Mouse (Mus musculus) intestine, embryonic 14.5 days (tissue): Measurements from ENCODE around the gene Armc3. TPM values are rescaled to one million over a fixed set of nuclear protein-coding genes. Genes with fewer than 3 reads are reported as not detected.

Source experiments
- ATAC-seq: fragments of 200-750 bp; cut with Nextera tagmentation; replicated peaks from 2 replicates; pipeline ENCODE4 v1.8.0; 2017; ENCODE audit warnings: low read depth, moderate number of reproducible peaks, moderate TSS enrichment, moderate library complexity; ENCODE audit not compliant: low FRiP score, low TSS enrichment
- DNase-seq: peaks from one replicate; pipeline ENCODE4 v3.0.0-alpha.2; 2018; ENCODE audit warnings: low spot score
- H3K27ac ChIP-seq: fragments of 300-500 bp; sonication (generic); 2 replicates; pipeline ENCODE4 v1.5.1; 2014; ENCODE audit warnings: low read depth, mild to moderate bottlenecking, control low read depth
- H3K27me3 ChIP-seq: fragments of 300-500 bp; sonication (generic); replicated peaks from 2 replicates; pipeline ENCODE4 v1.6.1; 2014; ENCODE audit warnings: low read length, control low read depth; ENCODE audit not compliant: control insufficient read depth, insufficient read depth
- H3K36me3 ChIP-seq: fragments of 300-500 bp; sonication (generic); 2 replicates; pipeline ENCODE4 v1.6.1; 2014; ENCODE audit warnings: low read length, control low read depth; ENCODE audit not compliant: control insufficient read depth, insufficient read depth
- H3K4me1 ChIP-seq: fragments of 300-500 bp; sonication (generic); replicated peaks from 2 replicates; pipeline ENCODE4 v1.6.1; 2014; ENCODE audit warnings: low read length, control low read depth, mixed read lengths; ENCODE audit not compliant: control insufficient read depth, insufficient read depth
- H3K4me2 ChIP-seq: fragments of 300-500 bp; sonication (generic); 2 replicates; pipeline ENCODE4 v1.6.1; 2014; ENCODE audit warnings: low read length
- H3K4me3 ChIP-seq: fragments of 300-500 bp; sonication (generic); 2 replicates; pipeline ENCODE4 v1.5.1; 2014; ENCODE audit warnings: low read depth, low read length, control low read depth, mixed read lengths
- H3K9ac ChIP-seq: fragments of 300-500 bp; sonication (generic); 2 replicates; pipeline ENCODE4 v1.6.1; 2014; ENCODE audit warnings: mild to moderate bottlenecking, low read length
- H3K9me3 ChIP-seq: fragments of 300-500 bp; sonication (generic); 2 replicates; pipeline ENCODE4 v1.6.1; 2016; ENCODE audit warnings: low read length, control low read depth; ENCODE audit not compliant: control insufficient read depth
- WGBS: fragments of 180-500 bp; shearing (Covaris S2); extraction: QIAGEN DNeasy Blood & Tissue Kit; methylation state at CpG from one replicate; pipeline ENCODE4 v1.1.7; 2014; 5-methylcytosine and 5-hydroxymethylcytosine counted together
- polyA plus RNA-seq: library from polyadenylated mRNA; unstranded; fragments of >200 nt; fragmentation: Nextera tagmentation; extraction: Ambion mirVana; gene quantifications from 2 replicates; pipeline ENCODE4 v1.2.1, GENCODE M21; 2014

Gene Armc3
- polyA plus RNA-seq, 1 experiment from 2014 or later, result 0.05 TPM

DNA sequence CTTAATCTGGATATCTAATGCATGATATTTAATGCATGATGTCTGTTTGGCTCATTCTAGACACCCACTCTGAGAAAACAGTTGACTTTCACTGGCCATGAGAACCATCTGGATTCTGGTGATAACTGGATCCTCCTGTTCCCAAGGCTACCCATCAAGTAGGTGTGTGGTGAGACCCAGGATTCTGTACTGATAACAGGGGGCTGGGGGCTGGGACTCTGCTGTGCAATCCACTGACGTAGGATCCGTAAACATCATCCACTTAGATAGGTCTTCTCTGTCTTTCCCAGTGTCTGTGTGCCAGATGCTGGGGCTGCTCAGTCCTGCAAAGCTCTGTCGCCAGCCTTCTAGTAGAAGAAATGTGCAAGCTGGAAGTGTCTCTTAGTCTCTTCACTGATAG is 149.4 kb downstream of the Armc3 start:
- no peaks in the 10 kb centered on the region; the same call in 1 of the 2 replicates for H3K4me1 ChIP-seq
- DNase-seq (no peak), ATAC-seq (no peak)
- no peaks in the 10 kb centered on the region for H3K36me3 ChIP-seq
- 53% methylated on average over 3 of the region's 3 CpGs for WGBS
- no peaks in the 10 kb centered on the region for H3K9me3 ChIP-seq
- no peak overlapping the region for H3K27ac ChIP-seq
- H3K4me2 ChIP-seq, result no peak overlapping the region
- no peak overlapping the region for H3K4me3 ChIP-seq
- no peak overlapping the region for H3K9ac ChIP-seq
- H3K27me3 ChIP-seq, result no peaks in the 10 kb centered on the region

- Histone ChIP-seq H3K36me3 (no peaks in the 10 kb centered on the region), H3K9me3 (no peaks in the 10 kb centered on the region), H3K4me1 (no peaks in the 10 kb centered on the region), H3K4me3 (no peak overlapping the region), H3K4me2 (no peak overlapping the region), H3K27me3 (no peaks in the 10 kb centered on the region), H3K27ac (no peak overlapping the region), H3K9ac (no peak overlapping the region)
- DNase-seq (no peak), ATAC-seq (0 out of 2 replicates have a peak, but pooled peaks have one; percentile 36)
- 68% methylated on average over 5 of the region's 5 CpGs for WGBS
Measured at GRCm38 (mm10) chr2:19350167-19350566, 151.1 kb downstream of the Armc3 start.

DNA sequence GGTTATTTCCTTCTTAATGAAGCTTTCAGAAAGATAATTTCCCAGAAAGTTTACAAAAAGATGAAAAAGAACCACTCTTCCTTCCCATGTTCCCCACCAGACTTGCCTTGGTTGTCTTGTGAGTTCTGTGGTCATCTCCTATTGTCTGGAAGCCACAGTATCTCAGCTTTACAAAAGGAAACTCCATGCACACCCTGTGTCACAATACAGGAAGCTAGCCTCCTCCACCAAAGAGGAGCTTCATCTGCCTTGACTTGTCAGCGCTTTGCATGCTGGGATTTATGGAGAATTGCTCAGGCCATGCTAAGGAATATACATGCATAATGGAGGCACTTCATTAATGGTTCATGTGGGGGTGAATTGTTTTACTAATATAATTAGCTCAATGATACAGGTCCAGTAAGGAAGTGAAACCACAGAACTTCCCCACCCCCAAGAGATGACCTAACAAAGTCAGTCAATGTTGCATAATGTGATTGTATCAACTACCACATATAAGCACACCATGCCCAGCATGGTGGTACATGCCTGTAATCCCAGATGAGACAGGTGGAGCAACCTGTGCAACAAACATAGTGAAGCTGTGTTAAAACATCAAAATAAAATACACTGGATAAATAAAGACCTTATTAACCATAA is 152.6 kb downstream of the Armc3 start:
- 84% methylated on average over 1 of the region's 1 CpGs for WGBS
- no peaks in the 10 kb centered on the region for H3K9me3 ChIP-seq
- H3K9ac ChIP-seq, result no peak overlapping the region
- H3K4me1 ChIP-seq, result no peaks in the 10 kb centered on the region
- no peak overlapping the region for H3K27ac ChIP-seq
- no peak overlapping the region for H3K4me2 ChIP-seq
- no peak for ATAC-seq
- H3K36me3 ChIP-seq, result no peaks in the 10 kb centered on the region
- no peak overlapping the region for H3K4me3 ChIP-seq
- H3K27me3 ChIP-seq, result no peaks in the 10 kb centered on the region
- DNase-seq, result no peak

DNA sequence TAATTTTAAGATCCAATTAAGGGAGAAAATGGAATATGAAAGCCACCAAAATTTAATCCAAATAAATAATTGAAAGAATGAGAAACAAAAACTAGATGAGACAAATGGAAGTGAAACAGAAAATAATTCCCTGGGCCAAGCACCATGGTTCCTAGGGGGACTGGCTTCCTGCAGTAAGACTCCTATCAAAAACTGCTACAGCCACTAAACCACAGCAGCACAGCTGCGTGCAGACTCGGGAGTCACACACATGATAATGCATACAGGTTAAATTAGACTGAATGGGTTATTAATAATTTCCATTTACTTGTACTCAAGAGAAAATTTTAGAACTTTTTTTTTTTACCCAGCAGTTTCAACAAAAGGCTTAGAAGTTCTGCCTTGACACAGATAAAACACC is 154.1 kb downstream of the Armc3 start:
- no peak overlapping the region for H3K4me3 ChIP-seq
- H3K27ac ChIP-seq, result no peak overlapping the region
- no peaks in the 10 kb centered on the region for H3K36me3 ChIP-seq
- WGBS, result 98% methylated on average over 2 of the region's 2 CpGs
- ATAC-seq, result no peak
- no peaks in the 10 kb centered on the region for H3K9me3 ChIP-seq
- no peaks in the 10 kb centered on the region for H3K27me3 ChIP-seq
- no peak overlapping the region for H3K4me2 ChIP-seq
- no peak overlapping the region for H3K9ac ChIP-seq
- H3K4me1 ChIP-seq, result no peaks in the 10 kb centered on the region
- no peak for DNase-seq

Other genes starting within 250 kb of the Armc3 start
- gene Pip4k2a, start 201.2 kb upstream of the Armc3 start, polyA plus RNA-seq, result 10.1 and 10.3 TPM in 2 replicates
- 0.37 and 0.40 TPM in 2 replicates for gene 4930426L09Rik, start 201.0 kb upstream of the Armc3 start, polyA plus RNA-seq
- gene Msrb2, start 172.1 kb downstream of the Armc3 start, polyA plus RNA-seq, result 18.9 and 19.2 TPM in 2 replicates
- 7.3 TPM in 1 of 2 replicates, not detected in the other for gene Ptf1a, start 246.4 kb downstream of the Armc3 start, polyA plus RNA-seq